Mouse (Mus musculus) MEL (cell line): ENCODE data around the gene Il10. TPM values are rescaled to one million over a fixed set of nuclear protein-coding genes. Genes with fewer than 3 reads are reported as not detected.

Experiments
- DNase-seq: peaks from one replicate; pipeline ENCODE4 v3.0.0; 2011; ENCODE audit warnings: low read depth, low spot score
- H3K27ac ChIP-seq: 2 replicates; pipeline ENCODE4 v1.5.1; 2012; ENCODE audit warnings: low read depth, mild to moderate bottlenecking, control low read depth, low read length, moderate library complexity; ENCODE audit not compliant: control insufficient read depth
- H3K27me3 ChIP-seq, 2 experiments: fragments of 150-350 bp in 1 of 2; sonication (generic) in 1 of 2; 2 replicates each; pipeline ENCODE4 v1.6.1; 2012; ENCODE audit warnings: low read length in 2 of 2, mild to moderate bottlenecking in 2 of 2, improper control_type of control experiment in 1 of 2, moderate library complexity in 1 of 2; ENCODE audit not compliant: insufficient read depth in 2 of 2, control insufficient read depth in 1 of 2
- H3K36me3 ChIP-seq, 2 experiments: 2 replicates each; pipeline ENCODE4 v1.6.1; 2012 to 2014; ENCODE audit warnings: low read length in 2 of 2, improper control_type of control experiment in 1 of 2, inconsistent platforms in 1 of 2, mild to moderate bottlenecking in 1 of 2; ENCODE audit not compliant: insufficient read depth in 2 of 2, control insufficient read depth in 1 of 2
- H3K4me1 ChIP-seq, 2 experiments: fragments of 150-350 bp in 1 of 2; sonication (generic) in 1 of 2; 2 replicates each; pipeline ENCODE4 v1.6.1; 2012; ENCODE audit warnings: low read length in 2 of 2, improper control_type of control experiment in 1 of 2, mild to moderate bottlenecking in 1 of 2; ENCODE audit not compliant: insufficient read depth in 2 of 2, control insufficient read depth in 1 of 2
- H3K4me3 ChIP-seq, 2 experiments: fragments of 150-350 bp in 1 of 2; sonication (generic) in 1 of 2; 2 replicates each; pipeline ENCODE4 v1.5.1; 2012; ENCODE audit warnings: low read depth in 2 of 2, low read length in 2 of 2, mild to moderate bottlenecking in 2 of 2, moderate library complexity in 2 of 2, control low read depth in 1 of 2, improper control_type of control experiment in 1 of 2; ENCODE audit not compliant: control insufficient read depth in 1 of 2, insufficient read depth in 1 of 2
- H3K79me2 ChIP-seq: 2 replicates; pipeline ENCODE4 v1.6.1; 2012; ENCODE audit warnings: mild to moderate bottlenecking, low read length, moderate library complexity; ENCODE audit not compliant: control insufficient read depth, poor library complexity, insufficient read depth
- H3K9ac ChIP-seq: 2 replicates; pipeline ENCODE4 v1.6.1; 2012; ENCODE audit warnings: low read depth, mild to moderate bottlenecking, control low read depth, low read length, moderate library complexity; ENCODE audit not compliant: control insufficient read depth, poor library complexity, severe bottlenecking
- H3K9me3 ChIP-seq: fragments of 150-350 bp; sonication (generic); replicated peaks from 2 replicates; pipeline ENCODE4 v1.6.1; 2012; ENCODE audit warnings: mild to moderate bottlenecking, low read length, improper control_type of control experiment, moderate library complexity; ENCODE audit not compliant: insufficient read depth
- CHD2 ChIP-seq: IDR thresholded peaks from 2 replicates; pipeline ENCODE4 v1.6.1; 2011; ENCODE audit warnings: low read length, improper control_type of control experiment
- CTCF ChIP-seq, 3 experiments: IDR thresholded peaks in 2 of 3; conservative IDR thresholded peaks in 1 of 3; 2 replicates each; pipeline ENCODE4 v1.5.1; 2011 to 2012; ENCODE audit warnings: low read length in 3 of 3, low read depth in 2 of 3, mild to moderate bottlenecking in 2 of 3, improper control_type of control experiment in 1 of 3, inconsistent platforms in 1 of 3, mixed read lengths in 1 of 3, moderate library complexity in 1 of 3; ENCODE audit not compliant: control insufficient read depth in 1 of 3, insufficient read depth in 1 of 3, poor library complexity in 1 of 3, severe bottlenecking in 1 of 3
- GABPA ChIP-seq: IDR thresholded peaks from 2 replicates; pipeline ENCODE4 v1.6.1; 2012; ENCODE audit warnings: low read depth, mild to moderate bottlenecking, inconsistent platforms, low read length, improper control_type of control experiment, moderate library complexity
- JUND ChIP-seq: IDR thresholded peaks from 2 replicates; pipeline ENCODE4 v1.6.1; 2011; ENCODE audit warnings: low read depth, mild to moderate bottlenecking, improper control_type of control experiment, low read length
- MAZ ChIP-seq: IDR thresholded peaks from 2 replicates; pipeline ENCODE4 v1.6.1; 2012; ENCODE audit warnings: low read depth, mild to moderate bottlenecking, inconsistent platforms, low read length, improper control_type of control experiment
- MEF2A ChIP-seq: IDR thresholded peaks from 2 replicates; pipeline ENCODE4 v1.6.1; 2014; ENCODE audit warnings: low read depth, mild to moderate bottlenecking, inconsistent platforms, low read length, improper control_type of control experiment; ENCODE audit not compliant: poor library complexity, insufficient replicate concordance, severe bottlenecking; ENCODE audit errors: extremely low read depth
- NELFE ChIP-seq: IDR thresholded peaks from 2 replicates; pipeline ENCODE4 v1.6.1; 2011; ENCODE audit warnings: low read depth, low read length, improper control_type of control experiment
- POLR2AphosphoS2 ChIP-seq: IDR thresholded peaks from 2 replicates; pipeline ENCODE4 v1.6.1; 2011; ENCODE audit warnings: low read length, improper control_type of control experiment
- POLR2AphosphoS5 ChIP-seq: IDR thresholded peaks from 2 replicates; pipeline ENCODE4 v1.6.1; 2012; ENCODE audit warnings: low read depth, borderline replicate concordance, mild to moderate bottlenecking, inconsistent platforms, low read length, moderate library complexity, mixed read lengths
- RAD21 ChIP-seq: IDR thresholded peaks from 2 replicates; pipeline ENCODE4 v1.6.1; 2011; ENCODE audit warnings: mild to moderate bottlenecking, low read depth, low read length, improper control_type of control experiment
- SIN3A ChIP-seq: IDR thresholded peaks from 2 replicates; pipeline ENCODE4 v1.6.1; 2012; ENCODE audit warnings: low read length, improper control_type of control experiment, inconsistent platforms
- SMC3 ChIP-seq: IDR thresholded peaks from 2 replicates; pipeline ENCODE4 v1.6.1; 2011; ENCODE audit warnings: low read depth, low read length, improper control_type of control experiment
- TBP ChIP-seq: IDR thresholded peaks from 2 replicates; pipeline ENCODE4 v1.8.0; 2011; ENCODE audit warnings: low read depth, low read length, improper control_type of control experiment
- TCF12 ChIP-seq: IDR thresholded peaks from 2 replicates; pipeline ENCODE4 v1.6.1; 2014; ENCODE audit warnings: low read depth, mild to moderate bottlenecking, inconsistent platforms, low read length, improper control_type of control experiment, moderate library complexity
- ZNF384 ChIP-seq: IDR thresholded peaks from 2 replicates; pipeline ENCODE4 v1.6.1; 2012; ENCODE audit warnings: low read depth, mild to moderate bottlenecking, inconsistent platforms, low read length, improper control_type of control experiment
- polyA plus RNA-seq, 2 experiments: library from polyadenylated mRNA; stranded (reverse) in 1 of 2; unstranded in 1 of 2; fragments of >175 nt in 1 of 2; fragments of >200 nt in 1 of 2; gene quantifications; 2 replicates each; pipeline versions ENCODE4 v1.2.1 to v1.2.4; 2012; ENCODE audit warnings: low replicate concordance in 2 of 2, low read depth in 1 of 2; ENCODE audit not compliant: insufficient read length in 2 of 2, insufficient read depth in 1 of 2, missing spikeins in 1 of 2
- total RNA-seq: library from RNA; depleted of rRNA; stranded (reverse); fragments of 300-350 nt; gene quantifications from 2 replicates; pipeline ENCODE4 v1.2.3, GENCODE M21; 2012

The Il10 gene
- total and polyA plus RNA-seq, 3 experiments = not detected

- H3K27ac ChIP-seq = no peak overlapping the region
- no peak overlapping the region for H3K4me3 ChIP-seq
- no peak overlapping the region for H3K9ac ChIP-seq
Measured at GRCm38 (mm10) chr1:131012494-131012893, 7.2 kb upstream of the Il10 start.

DNA sequence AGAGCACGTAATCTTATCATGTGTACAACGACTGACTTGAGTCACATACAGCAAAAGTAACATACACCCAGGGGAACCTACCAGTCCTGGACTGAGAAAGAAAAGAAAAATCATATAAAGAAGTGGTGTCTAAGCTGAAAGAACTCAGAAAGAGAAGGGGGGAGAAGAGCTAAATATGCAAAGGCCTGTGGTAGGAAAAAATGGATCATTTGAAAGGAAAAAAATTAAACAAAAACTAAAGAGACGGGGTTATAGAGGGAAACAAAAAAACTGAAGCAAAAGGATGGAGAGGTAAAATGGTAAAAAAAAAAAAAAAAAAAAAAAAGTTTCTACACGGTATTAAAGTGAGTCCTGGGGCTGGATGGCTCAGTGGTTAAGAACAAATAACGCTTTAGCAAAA, 5.7 kb upstream of the Il10 start:
- H3K4me1 ChIP-seq = no peaks in the 10 kb centered on the region
- no peaks in the 10 kb centered on the region for H3K36me3 ChIP-seq
- TF ChIP-seq SMC3 (no peak), NELFE (no peak), CHD2 (no peak), SIN3A (no peak), MAZ (no peak)
- TF ChIP-seq, all 39 proteins: peak for 0
- H3K79me2 ChIP-seq = no peaks in the 10 kb centered on the region
- H3K27me3 ChIP-seq = peaks cover 5 to 7% of the 10 kb centered on the region in 2 experiments
- H3K4me3 ChIP-seq = no peak overlapping the region
- H3K27ac ChIP-seq = no peak overlapping the region
- no peak for DNase-seq
- no peaks in the 10 kb centered on the region for H3K9me3 ChIP-seq
- no peak overlapping the region for H3K9ac ChIP-seq

More at GRCm38 (mm10) chr1:131012494-131012893, 7.2 kb upstream of the Il10 start:
- peaks cover 5% of the 10 kb centered on the region in 2 experiments for H3K27me3 ChIP-seq
- no peaks in the 10 kb centered on the region for H3K9me3 ChIP-seq
- H3K79me2 ChIP-seq = no peaks in the 10 kb centered on the region
- H3K4me1 ChIP-seq = no peaks in the 10 kb centered on the region
- H3K36me3 ChIP-seq = no peaks in the 10 kb centered on the region
- no peak for DNase-seq
- no peak for TF ChIP-seq POLR2AphosphoS2
- TF ChIP-seq CTCF (IDR thresholded peaks at IDR 0.05 in 2 of 3, conservative IDR thresholded peaks at IDR 0.05 in 1 of 3; ENCODE audit: control insufficient read depth in 1 of 3, insufficient read depth in 1 of 3, low read depth in 2 of 3, low read length in 3 of 3, poor library complexity in 1 of 3, severe bottlenecking in 1 of 3) = no peak

DNA sequence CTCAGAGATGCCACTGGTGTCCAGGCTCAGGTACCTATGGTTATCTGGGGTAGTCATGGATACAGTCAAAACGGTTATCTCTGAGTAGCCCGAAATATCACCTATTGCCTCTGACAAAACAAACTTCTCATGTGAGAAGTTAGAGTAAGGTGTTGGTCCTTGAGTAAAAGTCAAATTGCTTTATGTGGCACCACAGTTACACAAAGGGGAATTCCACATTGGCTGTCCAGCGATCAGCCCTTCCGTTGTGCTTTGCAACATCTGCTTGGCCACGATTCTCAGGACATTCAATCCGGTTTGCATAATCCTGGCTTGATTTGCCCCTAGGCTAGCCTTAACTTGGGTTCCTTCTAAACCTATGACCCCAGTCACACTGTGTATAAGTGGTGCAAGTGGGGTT, 4.4 kb upstream of the Il10 start:
- H3K4me3 ChIP-seq = no peak overlapping the region
- H3K27me3 ChIP-seq = peaks cover 7% of the 10 kb centered on the region in 2 experiments
- H3K36me3 ChIP-seq = no peaks in the 10 kb centered on the region
- DNase-seq = no peak
- no peaks in the 10 kb centered on the region for H3K4me1 ChIP-seq
- no peak overlapping the region for H3K9ac ChIP-seq
- no peak for TF ChIP-seq ZNF384
- no peak for TF ChIP-seq POLR2AphosphoS5
- no peak for TF ChIP-seq JUND
- TF ChIP-seq MEF2A = no peak
- TF ChIP-seq SIN3A = no peak
- TF ChIP-seq TBP = no peak
- no peak for TF ChIP-seq NELFE
- no peak for TF ChIP-seq RAD21
- TF ChIP-seq TCF12 = no peak
- no peak for TF ChIP-seq POLR2AphosphoS2
- TF ChIP-seq GABPA = no peak
- H3K79me2 ChIP-seq = no peaks in the 10 kb centered on the region
- no peaks in the 10 kb centered on the region for H3K9me3 ChIP-seq
- no peak overlapping the region for H3K27ac ChIP-seq
